Mouse (Mus musculus) adrenal gland, postnatal 25 days (tissue): ENCODE measurements around the gene Fer1l5. TPM values are rescaled to one million over a fixed set of nuclear protein-coding genes. Genes with fewer than 3 reads are reported as not detected.

ENCODE experiments used
- DNase-seq: peaks from one replicate; pipeline ENCODE4 v3.0.0; 2021; ENCODE audit warnings: mixed read lengths
- long read RNA-seq: library from polyadenylated mRNA; stranded (forward); transcript quantifications from one replicate; pipeline ENCODE4 v2.0.0, GENCODE M21; 2021
- total RNA-seq: library from RNA; stranded (reverse); gene quantifications from 2 replicates; pipeline ENCODE4 v1.2.3, GENCODE M21; 2021

Fer1l5 gene
- total RNA-seq: not detected in 2 replicates
- long read RNA-seq, partial matches to known transcripts: 0 of 1 reads
- long read RNA-seq, other reads (novel, unspliced or antisense): 1 of 1 reads

- no peak for DNase-seq
Measured at GRCm38 (mm10) chr1:36371934-36372845, at the start of gene Fer1l5. TSS of gene Fer1l5 (plus strand) at chr1:36372291.

- no peak for DNase-seq
Measured at GRCm38 (mm10) chr1:36323076-36323475, 49.0 kb upstream of the Fer1l5 start.

GRCm38 (mm10) chr1:36323746-36324448 lies 48.2 kb upstream of the Fer1l5 start:
- no peak for DNase-seq

- DNase-seq: no peak
Measured at GRCm38 (mm10) chr1:36325900-36326321, 46.2 kb upstream of the Fer1l5 start.

DNA sequence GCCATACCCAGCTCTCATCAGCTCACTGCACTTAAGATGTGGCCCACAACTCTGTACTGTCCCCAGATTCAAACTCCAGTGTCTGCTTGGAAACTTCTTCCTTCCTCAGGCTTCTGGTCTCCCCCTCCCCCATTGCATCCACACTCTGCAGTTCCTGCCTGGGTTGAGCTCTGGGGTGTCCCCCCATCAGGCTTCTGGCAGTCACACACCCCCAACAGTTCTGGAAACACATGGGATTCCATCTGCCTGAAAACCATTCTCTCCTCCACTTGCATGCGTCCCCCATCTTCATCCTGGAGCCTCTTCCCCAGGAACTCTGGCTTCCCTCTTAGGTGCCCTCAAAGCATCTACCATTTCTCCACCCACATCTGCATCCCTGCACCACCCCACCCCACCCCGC lies 45.3 kb upstream of the Fer1l5 start:
- no peak for DNase-seq

- DNase-seq: no peak
Measured at GRCm38 (mm10) chr1:36331743-36332142, 40.3 kb upstream of the Fer1l5 start.

GRCm38 (mm10) chr1:36332955-36333887 lies 38.9 kb upstream of the Fer1l5 start:
- no peak for DNase-seq

- no peak for DNase-seq
Measured at GRCm38 (mm10) chr1:36342547-36342946, 29.5 kb upstream of the Fer1l5 start.

DNA sequence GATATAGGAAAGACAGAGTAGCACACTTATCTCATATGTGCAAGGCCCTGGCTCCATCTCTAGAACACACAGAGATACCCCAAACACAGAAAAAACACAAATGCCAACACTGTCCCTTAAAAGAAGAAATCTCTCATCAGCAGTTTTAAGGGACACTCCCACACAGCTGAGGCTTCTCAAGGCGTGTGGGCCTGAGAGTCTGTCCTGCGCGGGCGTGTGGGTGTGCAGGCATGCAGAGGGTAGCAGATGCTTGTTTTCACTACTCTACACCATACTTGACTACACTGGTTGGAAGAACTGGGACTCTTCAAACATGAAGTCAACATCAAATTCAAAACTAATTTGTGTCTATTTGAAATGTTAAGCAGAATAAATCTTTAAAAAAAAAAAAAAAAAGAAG lies 19.7 kb upstream of the Fer1l5 start:
- DNase-seq: no peak

DNA sequence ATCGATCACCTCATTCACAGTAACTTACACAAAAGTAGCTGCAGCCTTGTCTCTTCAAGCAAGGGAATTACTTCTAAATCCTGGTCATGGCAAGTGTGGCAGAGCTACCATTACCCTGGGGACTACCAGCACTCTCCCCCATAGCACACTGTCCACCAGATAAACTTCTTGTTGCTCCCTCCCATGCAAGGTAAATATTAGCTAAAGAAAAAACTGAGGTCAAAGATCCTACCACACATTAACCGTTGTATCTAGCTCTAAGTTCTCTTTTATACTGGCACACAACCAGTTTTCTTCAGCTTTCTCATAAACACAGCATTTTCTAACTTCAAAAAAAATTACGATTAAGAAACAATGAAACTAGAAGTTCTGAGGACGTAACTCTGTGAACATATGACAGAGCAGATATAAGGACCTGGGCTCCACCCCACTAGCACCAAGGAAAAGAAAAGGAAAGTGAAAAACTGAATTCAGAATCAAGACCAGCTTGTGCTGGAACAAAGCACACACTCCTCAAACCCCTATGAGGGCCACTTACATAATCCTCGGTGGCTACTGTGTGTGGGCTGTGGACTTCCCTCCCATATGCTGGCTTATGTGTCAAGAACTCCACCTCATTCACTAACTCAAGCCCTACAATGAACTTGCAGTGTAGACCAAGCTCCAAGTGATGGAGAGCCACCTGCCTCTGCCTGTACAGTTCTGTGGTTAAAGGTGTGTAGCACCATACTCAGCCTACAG lies 15.0 kb upstream of the Fer1l5 start:
- DNase-seq: no peak

GRCm38 (mm10) chr1:36367698-36368097 lies 4.4 kb upstream of the Fer1l5 start:
- no peak for DNase-seq

GRCm38 (mm10) chr1:36368112-36368968 lies 3.8 kb upstream of the Fer1l5 start:
- peak; percentile 74 for DNase-seq

- peak; percentile 92 for DNase-seq
Measured at GRCm38 (mm10) chr1:36368969-36369645, 3.0 kb upstream of the Fer1l5 start, which contains the start of gene Kansl3. TSS of gene Kansl3 (minus strand) at chr1:36369181.

- peak; percentile 36 for DNase-seq
Measured at GRCm38 (mm10) chr1:36370918-36371317, 1.2 kb upstream of the Fer1l5 start.

GRCm38 (mm10) chr1:36378880-36379279 lies 6.8 kb downstream of the Fer1l5 start:
- DNase-seq: no peak

- DNase-seq: no peak
Measured at GRCm38 (mm10) chr1:36379582-36379981, 7.5 kb downstream of the Fer1l5 start.

DNA sequence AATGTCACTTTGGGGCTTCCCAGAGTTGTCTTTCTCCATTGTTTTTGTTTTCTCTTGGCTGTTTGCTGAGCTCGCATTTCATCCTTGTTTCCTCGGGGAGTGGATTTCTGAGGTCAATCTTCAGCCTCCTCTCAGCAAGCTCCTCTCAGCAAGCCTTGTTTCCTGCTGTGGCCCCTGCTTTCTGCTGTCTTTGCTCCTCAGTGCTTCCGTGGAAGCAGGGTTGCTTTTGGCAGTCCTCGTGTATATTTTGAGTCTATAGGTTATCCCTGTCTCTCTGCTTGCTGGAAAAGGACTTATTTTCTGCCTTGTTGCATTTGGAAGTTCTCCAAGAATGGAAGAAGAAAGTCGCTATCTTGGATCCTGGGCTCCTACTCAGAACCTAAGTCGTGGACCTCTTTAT lies 24.9 kb downstream of the Fer1l5 start:
- no peak for DNase-seq

DNA sequence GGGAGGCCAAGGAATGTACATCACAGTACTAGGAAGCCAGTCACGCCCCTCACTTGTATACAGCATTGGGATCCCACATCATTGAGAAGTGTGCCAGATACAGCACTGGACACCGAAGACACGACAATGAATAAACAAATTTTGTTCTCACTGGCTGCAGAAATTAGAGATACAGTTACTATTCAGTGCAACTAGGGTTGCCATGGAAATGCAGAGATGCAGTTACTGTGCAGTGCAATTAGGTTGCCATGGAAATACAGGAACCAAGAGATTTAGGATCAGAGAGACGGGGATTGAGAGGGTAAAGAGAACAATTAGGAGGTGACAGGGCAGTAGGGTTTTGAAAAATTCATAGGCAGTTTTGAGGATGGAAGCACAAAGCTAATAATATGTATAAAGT lies 29.4 kb downstream of the Fer1l5 start:
- DNase-seq: no peak

DNA sequence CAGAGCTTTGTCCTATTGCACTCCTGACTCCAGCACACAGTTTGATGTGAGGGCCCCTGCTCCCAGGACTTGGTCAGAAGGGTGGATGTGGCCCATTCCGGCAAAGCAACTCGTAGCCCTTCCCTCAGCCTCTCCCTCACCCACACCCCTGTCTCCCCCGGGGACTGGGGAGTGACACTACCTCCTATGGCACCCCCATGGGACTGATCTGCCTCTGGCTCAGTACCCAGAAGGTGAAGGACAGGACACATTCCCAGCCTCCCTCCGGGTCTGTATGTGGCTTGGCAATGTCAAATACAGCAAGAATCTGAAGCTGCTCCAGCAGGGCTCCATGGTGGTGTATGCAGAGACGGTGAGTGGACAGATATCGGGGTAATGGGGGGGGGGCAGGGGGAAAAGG lies 32.4 kb downstream of the Fer1l5 start:
- peak; percentile 23 for DNase-seq

DNA sequence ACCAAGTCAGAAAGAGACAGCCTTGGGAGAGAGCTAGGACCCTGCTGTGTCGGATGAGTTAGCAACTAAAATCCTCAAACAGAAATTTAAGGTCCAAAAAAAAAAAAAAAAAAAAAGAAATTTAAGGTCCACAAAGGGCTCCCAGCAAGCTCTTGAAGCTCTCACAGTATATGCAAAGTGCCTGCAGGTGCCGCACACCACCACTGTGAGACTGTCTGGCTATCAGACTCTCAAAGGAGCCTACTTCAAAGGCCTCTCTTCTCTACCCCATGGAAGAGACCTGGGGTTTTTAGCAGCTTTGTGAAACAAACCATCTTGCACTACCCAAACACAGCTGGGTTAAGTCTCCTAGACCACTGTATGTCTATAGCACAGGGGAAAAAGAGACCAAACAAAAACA lies 57.4 kb downstream of the Fer1l5 start:
- DNase-seq: no peak
